Mouse (Mus musculus): Measurements from ENCODE around the gene Rreb1. TPM values are rescaled to one million over a fixed set of nuclear protein-coding genes. Genes with fewer than 3 reads are reported as not detected.

Gene Rreb1
- polyA plus RNA-seq, 1 experiment, result 23.3 TPM

DNA sequence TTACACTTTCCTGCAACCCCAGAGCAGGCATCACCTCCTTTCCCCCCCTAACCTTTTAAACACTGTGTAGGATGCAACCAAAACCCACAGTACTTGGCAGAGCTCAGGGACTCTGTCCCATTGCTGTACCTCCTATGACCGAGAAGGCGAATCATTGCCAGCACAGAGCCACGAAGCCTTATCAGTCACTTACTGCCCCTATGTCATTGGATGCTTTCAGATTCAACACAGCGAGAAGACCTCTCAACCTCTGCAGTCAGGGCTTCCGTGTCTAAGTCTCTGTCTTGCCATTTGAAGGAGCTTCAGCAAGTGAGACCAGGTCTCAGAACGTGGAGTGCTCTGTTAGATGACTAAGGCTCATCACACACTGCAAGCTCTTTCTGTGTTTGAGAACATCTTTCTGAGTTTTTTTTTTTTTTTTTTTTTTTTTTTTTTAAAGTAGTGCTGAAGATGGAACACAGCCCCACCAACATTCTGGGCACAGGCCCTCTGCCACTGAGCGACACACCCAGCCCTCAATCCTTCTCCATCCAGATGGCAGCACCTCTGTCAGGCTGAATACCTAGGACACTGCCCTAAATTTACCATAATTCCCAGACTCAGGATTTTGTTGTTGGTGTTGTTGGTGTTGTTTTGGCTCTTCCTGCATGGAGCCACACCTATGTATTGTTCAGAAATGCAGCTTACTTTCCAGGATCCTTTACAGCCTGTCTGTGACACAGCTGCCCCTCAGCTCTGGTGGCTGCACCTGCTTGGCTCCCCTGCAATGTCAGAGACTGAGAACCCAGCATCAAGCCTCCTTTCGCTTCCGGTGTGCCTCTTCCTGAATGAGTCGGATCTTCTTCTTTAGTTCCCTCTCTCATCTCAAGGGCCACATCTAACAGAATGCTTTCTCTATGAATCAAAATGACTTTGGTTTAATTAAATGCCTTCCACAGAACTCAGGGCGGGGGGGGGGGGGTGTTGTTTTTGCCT, 23.2 kb downstream of the Rreb1 start:
- Histone ChIP-seq H3K9me3 (no peaks in the 10 kb centered on the region), H3K4me1 (peaks cover 42% of the 10 kb centered on the region), H3K4me3 (replicated peaks) (peak overlapping the region; percentile 83), H3K36me3 (replicated peaks; ENCODE audit: low read length) (peaks cover 32% of the 10 kb centered on the region), H3K27me3 (replicated peaks) (no peaks in the 10 kb centered on the region)
- TF ChIP-seq GATA1 (IDR thresholded peaks at IDR 0.05; ENCODE audit: borderline replicate concordance, low read length) (no peak), FLI1 (IDR thresholded peaks at IDR 0.05; ENCODE audit: low read length) (no peak)

DNA sequence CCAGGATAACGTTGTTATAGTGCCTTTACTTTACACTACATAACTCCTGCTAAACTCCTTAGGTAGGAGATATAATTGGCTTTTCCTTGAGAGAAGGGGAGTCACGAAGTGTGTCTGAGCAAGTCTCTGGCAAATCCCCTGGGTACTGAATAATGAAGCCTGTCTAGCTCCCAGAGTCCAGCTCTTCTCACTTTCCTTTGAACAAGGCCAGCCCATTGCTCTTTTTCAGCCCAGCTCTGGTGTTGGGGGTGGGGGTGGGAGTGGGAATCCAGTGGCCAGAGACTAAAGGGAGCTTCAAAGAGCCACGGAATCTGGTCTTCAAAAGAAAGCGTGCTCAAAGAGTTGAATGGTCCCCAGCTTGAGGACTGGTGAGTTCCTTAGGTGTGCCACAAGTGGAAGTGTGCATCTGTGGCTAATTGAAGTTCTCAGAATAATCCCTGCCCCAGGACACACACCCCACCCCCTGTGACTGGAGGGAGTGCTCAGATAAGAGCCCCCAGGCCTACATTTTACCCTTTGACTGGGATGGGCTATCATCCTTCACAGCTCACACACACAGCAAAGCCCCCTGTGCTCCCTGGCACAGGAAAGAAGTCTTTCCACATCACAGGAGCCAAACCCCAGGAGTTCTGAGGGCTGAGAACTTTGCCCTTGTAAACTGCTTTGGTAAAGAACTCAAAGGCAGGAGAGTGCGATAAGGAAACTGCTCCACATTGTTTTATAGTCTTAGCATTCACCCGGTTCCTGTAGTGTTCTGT, 24.2 kb downstream of the Rreb1 start:
- no peak for TF ChIP-seq FLI1 (IDR thresholded peaks at IDR 0.05; ENCODE audit: low read length)
- TF ChIP-seq GATA1 (IDR thresholded peaks at IDR 0.05; ENCODE audit: borderline replicate concordance, low read length), result no peak
- H3K36me3 ChIP-seq (replicated peaks; ENCODE audit: low read length), result peaks cover 31% of the 10 kb centered on the region
- no peaks in the 10 kb centered on the region for H3K27me3 ChIP-seq (replicated peaks)
- H3K4me1 ChIP-seq, result peaks cover 42% of the 10 kb centered on the region
- H3K4me3 ChIP-seq (replicated peaks), result peak overlapping the region; percentile 69
- no peaks in the 10 kb centered on the region for H3K9me3 ChIP-seq

DNA sequence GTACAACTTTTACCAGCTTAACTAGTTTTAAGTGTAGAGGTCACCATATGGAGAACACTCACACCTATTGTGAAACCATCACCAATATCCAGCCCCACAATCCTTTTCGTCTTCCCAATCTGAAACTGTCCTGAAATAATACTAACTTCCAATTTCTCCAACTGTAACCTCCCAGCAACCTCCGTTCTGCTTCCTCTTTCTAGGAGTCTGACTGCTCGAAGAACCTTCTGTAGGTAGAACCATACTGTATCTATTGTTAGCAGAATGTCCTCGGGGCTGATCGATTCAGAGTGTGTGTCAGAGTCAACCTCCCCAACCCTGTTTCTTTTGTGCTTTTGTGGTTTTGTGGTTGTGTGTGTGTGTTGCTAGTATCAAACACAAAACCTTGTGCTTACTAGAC, 25.0 kb downstream of the Rreb1 start:
- H3K27me3 ChIP-seq (replicated peaks), result no peaks in the 10 kb centered on the region
- H3K36me3 ChIP-seq (replicated peaks; ENCODE audit: low read length), result peaks cover 25% of the 10 kb centered on the region
- H3K9me3 ChIP-seq, result no peaks in the 10 kb centered on the region
- no peak for TF ChIP-seq GATA1 (IDR thresholded peaks at IDR 0.05; ENCODE audit: borderline replicate concordance, low read length)
- TF ChIP-seq FLI1 (IDR thresholded peaks at IDR 0.05; ENCODE audit: low read length), result no peak
- H3K4me1 ChIP-seq, result peaks cover 42% of the 10 kb centered on the region
- H3K4me3 ChIP-seq (replicated peaks), result no peak overlapping the region

DNA sequence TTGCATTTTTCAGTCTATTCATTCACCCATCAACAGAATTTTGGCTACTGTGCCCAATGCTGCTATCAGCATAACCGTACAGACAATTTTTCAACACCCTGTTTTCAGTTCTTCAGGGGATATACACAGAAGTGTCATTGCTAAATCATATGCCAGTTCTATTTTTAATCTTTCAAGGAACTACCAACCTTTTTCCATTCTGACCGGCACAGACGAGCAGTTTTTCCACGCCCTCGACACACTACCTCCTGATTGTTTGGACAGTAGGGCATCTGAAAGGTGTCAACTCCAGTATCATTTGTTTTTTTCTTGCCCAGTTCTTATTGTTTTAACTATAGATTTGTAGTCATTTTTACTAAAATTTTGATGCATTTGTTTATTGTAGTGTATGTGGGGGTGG, 25.8 kb downstream of the Rreb1 start:
- Histone ChIP-seq H3K4me3 (replicated peaks) (no peak overlapping the region), H3K4me1 (peaks cover 42% of the 10 kb centered on the region), H3K9me3 (no peaks in the 10 kb centered on the region), H3K36me3 (replicated peaks; ENCODE audit: low read length) (peaks cover 20% of the 10 kb centered on the region), H3K27me3 (replicated peaks) (no peaks in the 10 kb centered on the region)
- TF ChIP-seq GATA1 (IDR thresholded peaks at IDR 0.05; ENCODE audit: borderline replicate concordance, low read length) (no peak), FLI1 (IDR thresholded peaks at IDR 0.05; ENCODE audit: low read length) (no peak)

DNA sequence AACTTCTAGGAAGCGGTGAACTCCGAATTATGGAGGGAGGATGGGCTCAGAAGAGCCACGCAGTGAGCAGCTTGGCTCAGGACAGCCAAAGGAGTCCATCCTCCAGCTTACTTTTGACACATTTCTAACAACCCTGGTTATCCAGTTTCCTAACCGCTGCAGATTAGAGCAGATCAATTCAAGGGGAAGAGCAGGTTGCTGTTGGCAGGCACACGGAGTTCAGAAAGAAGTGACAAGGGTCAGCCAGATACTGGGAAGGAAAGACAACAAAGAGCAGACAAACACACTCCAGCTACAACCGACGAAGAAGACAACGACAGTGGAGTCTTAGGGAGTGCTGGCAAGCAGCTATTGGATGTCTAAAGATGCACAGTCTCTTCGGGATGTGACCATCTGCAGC, 36.8 kb downstream of the Rreb1 start:
- H3K4me1 ChIP-seq, result peaks cover 31% of the 10 kb centered on the region
- no peak for TF ChIP-seq GATA1 (IDR thresholded peaks at IDR 0.05; ENCODE audit: borderline replicate concordance, low read length)
- TF ChIP-seq FLI1 (IDR thresholded peaks at IDR 0.05; ENCODE audit: low read length), result no peak
- no peaks in the 10 kb centered on the region for H3K27me3 ChIP-seq (replicated peaks)
- H3K36me3 ChIP-seq (replicated peaks; ENCODE audit: low read length), result peaks cover 22% of the 10 kb centered on the region
- no peak overlapping the region for H3K4me3 ChIP-seq (replicated peaks)
- no peaks in the 10 kb centered on the region for H3K9me3 ChIP-seq

DNA sequence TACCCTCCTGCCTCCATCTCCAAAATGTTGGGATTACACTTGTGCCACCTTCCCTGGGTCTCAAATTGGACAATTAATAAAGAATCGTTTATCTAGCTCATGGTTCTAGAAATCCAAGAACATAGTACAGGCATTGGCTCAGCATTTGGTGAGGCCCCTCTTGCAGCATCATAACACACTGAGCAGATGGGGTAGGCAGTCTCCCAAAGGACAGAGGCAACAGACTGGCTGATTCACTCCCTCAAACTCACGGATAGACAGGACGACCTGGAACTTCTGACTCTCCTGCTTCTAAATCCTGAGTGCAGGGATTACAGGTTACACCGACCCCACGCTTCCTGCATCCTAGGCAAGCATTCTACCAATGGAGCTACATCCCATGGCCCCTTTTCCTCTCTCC, 38.5 kb downstream of the Rreb1 start:
- peaks cover 28% of the 10 kb centered on the region for H3K36me3 ChIP-seq (replicated peaks; ENCODE audit: low read length)
- no peaks in the 10 kb centered on the region for H3K27me3 ChIP-seq (replicated peaks)
- TF ChIP-seq GATA1 (IDR thresholded peaks at IDR 0.05; ENCODE audit: borderline replicate concordance, low read length) (no peak), FLI1 (IDR thresholded peaks at IDR 0.05; ENCODE audit: low read length) (no peak)
- H3K4me3 ChIP-seq (replicated peaks), result no peak overlapping the region
- no peaks in the 10 kb centered on the region for H3K9me3 ChIP-seq
- H3K4me1 ChIP-seq, result peaks cover 46% of the 10 kb centered on the region

DNA sequence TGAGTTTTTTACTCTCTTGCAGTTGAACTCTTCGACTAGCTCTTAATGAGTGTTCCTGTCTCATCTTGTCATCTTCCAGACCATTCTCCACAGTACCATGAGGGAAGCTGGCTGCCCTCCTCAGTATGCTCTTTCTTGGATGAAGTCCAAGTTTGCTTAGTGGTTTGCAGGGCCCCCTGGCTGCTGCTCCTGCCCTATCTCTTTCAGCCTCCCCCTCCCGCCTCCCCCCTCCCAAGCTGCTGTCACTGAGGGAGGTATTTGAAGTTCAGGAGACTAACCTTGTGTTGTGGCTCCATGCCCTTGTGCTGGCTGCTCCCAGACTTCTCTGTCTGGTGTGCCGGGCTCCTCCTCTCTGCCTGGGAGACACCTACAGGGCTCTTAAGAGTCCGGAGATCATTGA, 43.2 kb downstream of the Rreb1 start:
- H3K27me3 ChIP-seq (replicated peaks), result no peaks in the 10 kb centered on the region
- H3K4me3 ChIP-seq (replicated peaks), result no peak overlapping the region
- H3K4me1 ChIP-seq, result peaks cover 66% of the 10 kb centered on the region
- H3K36me3 ChIP-seq (replicated peaks; ENCODE audit: low read length), result peaks cover 22% of the 10 kb centered on the region
- no peaks in the 10 kb centered on the region for H3K9me3 ChIP-seq
- TF ChIP-seq GATA1 (IDR thresholded peaks at IDR 0.05; ENCODE audit: borderline replicate concordance, low read length) (no peak), FLI1 (IDR thresholded peaks at IDR 0.05; ENCODE audit: low read length) (no peak)

DNA sequence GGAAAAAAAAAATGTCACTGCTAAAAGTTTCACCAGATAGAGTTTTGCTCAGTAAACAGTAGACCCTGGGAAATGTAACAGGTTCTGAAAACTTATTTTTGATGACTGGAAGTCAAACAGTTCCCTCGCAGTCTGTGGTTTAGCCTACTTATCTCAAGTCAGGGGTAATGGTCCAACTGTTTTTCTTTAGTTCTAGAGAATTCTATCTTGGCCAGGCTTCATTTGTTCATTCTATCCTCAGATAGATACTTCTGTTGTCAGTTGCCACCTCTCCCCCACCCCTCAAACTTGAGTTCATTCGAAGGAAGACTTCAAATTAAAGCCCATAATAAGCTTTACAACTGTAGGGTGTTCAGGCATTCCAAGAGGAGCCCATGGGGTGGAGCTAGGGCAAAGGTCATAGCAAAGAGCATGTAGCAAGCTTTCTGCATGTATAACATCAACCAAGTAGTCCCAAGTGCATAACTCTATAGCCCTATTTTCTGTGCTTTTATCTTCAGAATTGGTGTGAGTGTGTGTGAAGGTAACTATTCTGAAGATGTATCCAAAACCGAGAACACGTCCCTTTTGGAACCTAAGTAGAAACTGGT, 46.2 kb downstream of the Rreb1 start:
- Histone ChIP-seq H3K4me1 (peaks cover 68% of the 10 kb centered on the region), H3K27me3 (replicated peaks) (no peaks in the 10 kb centered on the region), H3K9me3 (no peaks in the 10 kb centered on the region), H3K4me3 (replicated peaks) (peak overlapping the region; percentile 99), H3K36me3 (replicated peaks; ENCODE audit: low read length) (peaks cover 19% of the 10 kb centered on the region)
- TF ChIP-seq GATA1 (IDR thresholded peaks at IDR 0.05; ENCODE audit: borderline replicate concordance, low read length) (no peak), FLI1 (IDR thresholded peaks at IDR 0.05; ENCODE audit: low read length) (no peak)

DNA sequence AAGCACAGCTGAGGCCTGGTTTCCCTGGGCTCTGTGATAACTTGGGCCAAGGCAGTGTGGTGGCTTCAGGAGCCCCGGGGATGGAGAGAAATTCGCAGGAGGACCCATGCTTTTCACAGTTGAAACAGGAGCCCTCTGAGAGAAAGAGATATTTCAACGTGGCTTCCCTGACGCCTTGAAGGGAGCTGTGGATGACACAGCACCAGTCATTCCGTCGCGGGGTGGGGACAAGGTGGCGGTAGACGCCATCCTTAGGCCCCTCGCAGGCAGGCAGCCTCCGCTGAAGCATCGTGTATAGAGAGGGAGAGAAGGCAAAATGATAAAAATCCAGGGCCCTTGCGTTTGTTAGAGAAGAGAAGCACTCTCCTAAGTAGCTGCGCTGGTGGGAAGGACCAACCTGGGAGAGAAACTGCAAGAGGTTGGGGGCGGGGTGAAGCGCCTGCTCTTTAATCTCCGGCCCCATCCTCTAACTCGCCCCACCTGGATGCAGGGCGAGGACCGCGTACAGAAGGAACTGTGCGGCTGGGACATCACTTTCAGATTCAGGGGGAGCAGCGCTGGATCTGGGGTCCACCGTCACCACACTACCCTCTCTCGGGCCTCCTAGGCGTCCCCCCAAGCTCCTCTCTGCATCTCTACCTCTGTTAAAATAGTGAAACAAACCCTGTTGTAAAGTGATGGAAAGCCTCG, 46.9 kb downstream of the Rreb1 start:
- Histone ChIP-seq H3K4me3 (replicated peaks) (peak overlapping the region; percentile 99), H3K36me3 (replicated peaks; ENCODE audit: low read length) (peaks cover 16% of the 10 kb centered on the region), H3K4me1 (peaks cover 74% of the 10 kb centered on the region), H3K9me3 (no peaks in the 10 kb centered on the region), H3K27me3 (replicated peaks) (no peaks in the 10 kb centered on the region)
- TF ChIP-seq FLI1 (IDR thresholded peaks at IDR 0.05; ENCODE audit: low read length) (no peak), GATA1 (IDR thresholded peaks at IDR 0.05; ENCODE audit: borderline replicate concordance, low read length) (no peak)

All from megakaryocyte, embryonic 14.5 days (primary cell).